Mouse (Mus musculus) lung, embryonic 14.5 days (tissue): ENCODE data around the gene Nt5c3b. TPM values are rescaled to one million over a fixed set of nuclear protein-coding genes. Genes with fewer than 3 reads are reported as not detected.

ENCODE experiments used
- ATAC-seq: fragments of 200-750 bp; cut with Nextera tagmentation; 2 replicates; pipeline ENCODE4 v1.8.0; 2017; ENCODE audit warnings: mild to moderate bottlenecking, moderate TSS enrichment, moderate library complexity; ENCODE audit not compliant: insufficient read depth
- DNase-seq: peaks from one replicate; pipeline ENCODE4 v3.0.0-alpha.2; 2015
- H3K27ac ChIP-seq: fragments of 300-500 bp; sonication (generic); 2 replicates; pipeline ENCODE4 v1.5.1; 2014; ENCODE audit warnings: low read depth, mild to moderate bottlenecking, moderate library complexity
- H3K27me3 ChIP-seq: fragments of 300-500 bp; sonication (generic); 2 replicates; pipeline ENCODE4 v1.6.1; 2014; ENCODE audit warnings: low read length, control low read depth; ENCODE audit not compliant: insufficient read depth
- H3K36me3 ChIP-seq: fragments of 300-500 bp; sonication (generic); 2 replicates; pipeline ENCODE4 v1.6.1; 2014; ENCODE audit warnings: control low read depth; ENCODE audit not compliant: insufficient read depth
- H3K4me1 ChIP-seq: fragments of 300-500 bp; sonication (generic); 2 replicates; pipeline ENCODE4 v1.6.1; 2014; ENCODE audit warnings: antibody characterized with exemption, control low read depth; ENCODE audit not compliant: insufficient read depth
- H3K4me2 ChIP-seq: fragments of 300-500 bp; sonication (generic); 2 replicates; pipeline ENCODE4 v1.6.1; 2014; ENCODE audit warnings: mild to moderate bottlenecking
- H3K4me3 ChIP-seq: fragments of 300-500 bp; sonication (generic); 2 replicates; pipeline ENCODE4 v1.5.1; 2014; ENCODE audit warnings: low read depth, low read length
- H3K9ac ChIP-seq: fragments of 300-500 bp; sonication (generic); 2 replicates; pipeline ENCODE4 v1.6.1; 2014
- H3K9me3 ChIP-seq: fragments of 300-500 bp; sonication (generic); 2 replicates; pipeline ENCODE4 v1.6.1; 2016; ENCODE audit warnings: low read depth, low read length, control low read depth
- CTCF ChIP-seq: IDR thresholded peaks from 2 replicates; pipeline ENCODE4 v1.5.1; 2016; ENCODE audit warnings: antibody characterized with exemption, low read depth
- WGBS: fragments of 180-500 bp; shearing (Covaris S2); extraction: QIAGEN DNeasy Blood & Tissue Kit; methylation state at CpG from one replicate; pipeline ENCODE4 v1.1.7; 2014; 5-methylcytosine and 5-hydroxymethylcytosine counted together
- polyA plus RNA-seq: library from polyadenylated mRNA; unstranded; fragments of >200 nt; fragmentation: Nextera tagmentation; extraction: Ambion mirVana; gene quantifications from 2 replicates; pipeline ENCODE4 v1.2.1, GENCODE M21; 2014

Gene Nt5c3b
- polyA plus RNA-seq, 1 experiment from 2014 or later, result 136 TPM

DNA sequence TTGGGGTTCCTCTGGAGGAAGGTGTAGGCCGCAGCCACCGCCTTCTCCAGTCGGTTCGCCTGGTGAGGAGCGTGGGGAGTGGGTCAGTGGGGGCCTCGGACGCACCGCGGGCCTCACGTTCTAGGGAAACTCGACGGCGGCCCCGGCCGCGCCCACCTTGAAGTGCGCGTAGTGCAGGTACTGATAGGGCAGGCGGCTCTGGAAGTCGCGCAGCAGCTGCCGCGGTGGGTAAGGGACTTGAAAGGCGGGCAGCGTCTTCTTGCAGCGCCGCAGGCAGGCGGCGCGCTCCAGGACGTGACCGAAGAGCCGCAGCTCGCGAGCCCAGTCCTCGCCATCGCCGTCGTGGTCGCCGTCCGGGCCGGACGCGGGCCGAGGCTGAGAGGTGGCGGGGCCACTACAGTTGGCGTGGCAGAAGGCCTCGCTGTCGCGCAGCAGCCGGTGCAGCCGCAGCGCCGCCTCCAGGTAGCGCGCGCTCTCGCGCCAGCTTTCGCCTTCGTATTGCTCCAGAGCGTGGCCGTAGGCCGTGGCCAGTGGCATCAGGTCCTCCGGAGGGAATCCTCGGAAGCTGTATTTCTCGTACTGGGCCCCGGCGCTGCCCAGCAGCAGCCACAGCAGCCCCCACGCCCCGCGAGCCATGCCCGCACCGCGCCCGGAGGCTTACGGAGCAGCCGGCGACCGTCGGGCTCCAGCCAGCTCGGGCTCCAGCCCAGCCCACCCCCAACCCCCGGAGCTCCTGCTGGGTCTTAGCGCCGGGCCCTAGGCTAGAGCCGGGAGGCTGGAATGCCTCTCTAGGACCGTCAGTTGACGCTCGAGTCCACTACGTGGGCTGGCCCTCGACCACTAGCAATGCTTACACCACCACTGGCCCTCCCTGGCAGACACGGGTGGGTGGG, 27.3 kb downstream of the Nt5c3b start, which contains the start of gene P3h4:
TSS of gene P3h4 (minus strand) at position 816 of the 893 bp plus-strand sequence.
- Histone ChIP-seq H3K27ac (peak within 1 kb of the TSS; percentile 97), H3K9me3 (no peaks in the 10 kb centered on the region), H3K4me2 (peak within 1 kb of the TSS; percentile 86), H3K4me3 (peak within 1 kb of the TSS; percentile 73), H3K36me3 (peaks cover 28% of the 10 kb centered on the region), H3K9ac (peak within 1 kb of the TSS; percentile 83), H3K4me1 (peaks cover 13% of the 10 kb centered on the region), H3K27me3 (no peaks in the 10 kb centered on the region)
- peak; percentile 59 for TF ChIP-seq CTCF
- ATAC-seq, result peak; percentile 98
- WGBS, result under 1% methylated on average over 93 of the region's 93 CpGs
- peak; percentile 95 for DNase-seq

DNA sequence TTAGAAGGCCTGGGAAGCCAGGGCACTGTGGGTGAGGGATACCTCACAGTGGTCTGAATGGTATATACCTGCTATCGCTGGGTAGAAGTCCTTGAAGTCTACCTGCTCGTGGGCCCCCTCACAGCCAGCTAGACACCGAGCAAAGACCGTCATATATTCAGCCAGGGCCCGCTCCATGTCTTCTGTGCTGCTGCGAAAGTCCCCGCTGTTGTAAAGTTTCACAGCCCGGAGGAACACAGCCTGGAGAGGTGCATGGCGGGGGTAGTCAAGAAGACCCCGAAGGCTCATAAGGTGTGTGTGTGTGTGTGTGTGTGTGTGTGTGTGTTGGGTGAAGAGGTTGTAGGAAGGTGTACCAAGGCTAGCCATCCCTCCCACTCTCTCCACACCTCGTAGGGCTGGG, 28.1 kb downstream of the Nt5c3b start:
- no peaks in the 10 kb centered on the region for H3K9me3 ChIP-seq
- no peak overlapping the region for H3K27ac ChIP-seq
- ATAC-seq, result no peak
- H3K9ac ChIP-seq, result peak overlapping the region; percentile 83
- peak overlapping the region; percentile 73 for H3K4me3 ChIP-seq
- WGBS, result 48% methylated on average over 11 of the region's 11 CpGs
- peak overlapping the region; percentile 86 for H3K4me2 ChIP-seq
- H3K4me1 ChIP-seq, result peaks cover 13% of the 10 kb centered on the region
- TF ChIP-seq CTCF, result no peak
- no peak for DNase-seq
- H3K36me3 ChIP-seq, result peaks cover 36% of the 10 kb centered on the region
- H3K27me3 ChIP-seq, result no peaks in the 10 kb centered on the region

- H3K9me3 ChIP-seq, result no peaks in the 10 kb centered on the region
- H3K27me3 ChIP-seq, result no peaks in the 10 kb centered on the region
- peaks cover 47% of the 10 kb centered on the region for H3K36me3 ChIP-seq
- ATAC-seq (no peak), DNase-seq (no peak)
- no peak for TF ChIP-seq CTCF
- peaks cover 13% of the 10 kb centered on the region for H3K4me1 ChIP-seq
- no peak overlapping the region for H3K27ac ChIP-seq
- WGBS, result 52% methylated on average over 11 of the region's 11 CpGs
- H3K9ac ChIP-seq, result peak overlapping the region; percentile 29; the same call in 1 of the 2 replicates
- peak overlapping the region; percentile 86; the same call in 1 of the 2 replicates for H3K4me2 ChIP-seq
- no peak overlapping the region for H3K4me3 ChIP-seq
Measured at GRCm38 (mm10) chr11:100411736-100412135, 29.9 kb downstream of the Nt5c3b start.

DNA sequence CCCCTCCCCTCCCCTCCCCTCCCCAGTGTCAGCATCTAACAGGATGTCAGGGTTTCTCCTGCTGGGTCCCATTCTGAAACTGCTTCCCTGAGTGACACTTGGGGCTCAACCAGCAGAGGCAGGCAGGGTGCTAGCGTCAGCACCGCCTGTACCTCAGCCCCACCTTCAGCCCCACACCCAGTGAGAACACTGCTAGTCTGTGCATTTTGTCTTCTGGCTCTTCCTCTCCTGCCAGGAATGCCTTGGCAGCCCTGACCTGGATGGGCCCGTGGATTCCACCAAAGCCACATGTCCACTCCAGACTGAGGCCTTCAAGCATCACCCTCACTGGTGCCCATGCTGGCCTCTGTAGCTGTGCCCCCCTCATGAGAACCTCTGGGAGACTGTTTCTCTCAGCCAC, 31.9 kb downstream of the Nt5c3b start:
- Histone ChIP-seq H3K9me3 (no peaks in the 10 kb centered on the region), H3K36me3 (peaks cover 47% of the 10 kb centered on the region), H3K9ac (no peak overlapping the region), H3K4me2 (no peak overlapping the region), H3K4me3 (no peak overlapping the region), H3K27me3 (no peaks in the 10 kb centered on the region), H3K4me1 (peaks cover 13% of the 10 kb centered on the region), H3K27ac (no peak overlapping the region)
- no peak for TF ChIP-seq CTCF
- no peak for DNase-seq
- 65% methylated on average over 3 of the region's 3 CpGs for WGBS
- ATAC-seq, result no peak

GRCm38 (mm10) chr11:100408835-100409462, 32.7 kb downstream of the Nt5c3b start:
- Histone ChIP-seq H3K4me2 (no peak overlapping the region), H3K9ac (no peak overlapping the region), H3K9me3 (no peaks in the 10 kb centered on the region), H3K36me3 (peaks cover 47% of the 10 kb centered on the region), H3K4me3 (no peak overlapping the region), H3K4me1 (peaks cover 18% of the 10 kb centered on the region), H3K27ac (no peak overlapping the region), H3K27me3 (no peaks in the 10 kb centered on the region)
- DNase-seq (no peak), ATAC-seq (no peak)
- TF ChIP-seq CTCF, result no peak
- 91% methylated on average over 12 of the region's 12 CpGs for WGBS

GRCm38 (mm10) chr11:100408076-100408834, 33.4 kb downstream of the Nt5c3b start:
- 33% methylated on average over 10 of the region's 10 CpGs for WGBS
- TF ChIP-seq CTCF, result peak; percentile 83
- H3K9ac ChIP-seq, result no peak overlapping the region
- no peak overlapping the region for H3K27ac ChIP-seq
- no peaks in the 10 kb centered on the region for H3K9me3 ChIP-seq
- peaks cover 22% of the 10 kb centered on the region for H3K4me1 ChIP-seq
- DNase-seq (peak; percentile 88), ATAC-seq (peak; percentile 25; the same call in 1 of the 2 replicates)
- no peaks in the 10 kb centered on the region for H3K27me3 ChIP-seq
- no peak overlapping the region for H3K4me2 ChIP-seq
- H3K36me3 ChIP-seq, result peaks cover 47% of the 10 kb centered on the region
- no peak overlapping the region for H3K4me3 ChIP-seq
